Mouse (Mus musculus) forebrain, embryonic 14.5 days (tissue): Measurements from ENCODE around the gene Rxrb. TPM values are rescaled to one million over a fixed set of nuclear protein-coding genes. Genes with fewer than 3 reads are reported as not detected.

Source experiments
- ATAC-seq: fragments of 200-750 bp; cut with Nextera tagmentation; 2 replicates; pipeline ENCODE4 v1.8.0; 2017; ENCODE audit warnings: mild to moderate bottlenecking, moderate library complexity
- DNase-seq: peaks from one replicate; pipeline ENCODE4 v3.0.0-alpha.2; 2015; ENCODE audit warnings: low spot score
- H3K27ac ChIP-seq: fragments of 300-500 bp; sonication (generic); 2 replicates; pipeline ENCODE4 v1.5.1; 2014; ENCODE audit warnings: low read depth, mild to moderate bottlenecking, control low read depth, low read length, moderate library complexity
- H3K27me3 ChIP-seq: fragments of 300-500 bp; sonication (generic); replicated peaks from 2 replicates; pipeline ENCODE4 v1.6.1; 2014; ENCODE audit warnings: low read length, control low read depth, mixed read lengths; ENCODE audit not compliant: control insufficient read depth, insufficient read depth
- H3K36me3 ChIP-seq: fragments of 300-500 bp; sonication (generic); 2 replicates; pipeline ENCODE4 v1.6.1; 2014; ENCODE audit warnings: low read length, control low read depth; ENCODE audit not compliant: control insufficient read depth, insufficient read depth
- H3K4me1 ChIP-seq: fragments of 300-500 bp; sonication (generic); 2 replicates; pipeline ENCODE4 v1.6.1; 2014; ENCODE audit warnings: antibody characterized with exemption, low read length, control low read depth; ENCODE audit not compliant: control insufficient read depth, insufficient read depth
- H3K4me2 ChIP-seq: fragments of 300-500 bp; sonication (generic); 2 replicates; pipeline ENCODE4 v1.6.1; 2014; ENCODE audit warnings: mild to moderate bottlenecking, control low read depth, low read length
- H3K4me3 ChIP-seq: fragments of 300-500 bp; sonication (generic); 2 replicates; pipeline ENCODE4 v1.5.1; 2014; ENCODE audit warnings: low read depth, low read length, control low read depth
- H3K9ac ChIP-seq: fragments of 300-500 bp; sonication (generic); 2 replicates; pipeline ENCODE4 v1.6.1; 2014; ENCODE audit warnings: mild to moderate bottlenecking, low read length, control low read depth, moderate library complexity
- H3K9me3 ChIP-seq: fragments of 300-500 bp; sonication (generic); replicated peaks from 2 replicates; pipeline ENCODE4 v1.6.1; 2016; ENCODE audit warnings: low read length, control low read depth, mixed read lengths; ENCODE audit not compliant: control insufficient read depth
- WGBS: fragments of 180-500 bp; shearing (Covaris S2); extraction: QIAGEN DNeasy Blood & Tissue Kit; methylation state at CpG from one replicate; pipeline ENCODE4 v1.1.7; 2014; 5-methylcytosine and 5-hydroxymethylcytosine counted together
- polyA plus RNA-seq: library from polyadenylated mRNA; unstranded; fragments of >200 nt; fragmentation: Nextera tagmentation; extraction: Ambion mirVana; gene quantifications from 2 replicates; pipeline ENCODE4 v1.2.1, GENCODE M21; 2014

Gene Rxrb
- polyA plus RNA-seq, 1 experiment from 2014 or later: 21.4 TPM

GRCm38 (mm10) chr17:34072091-34072490, 40.5 kb downstream of the Rxrb start:
- no peak for ATAC-seq
- Histone ChIP-seq H3K9ac (no peak overlapping the region), H3K36me3 (no peaks in the 10 kb centered on the region), H3K27ac (no peak overlapping the region), H3K4me3 (no peak overlapping the region), H3K4me1 (no peaks in the 10 kb centered on the region), H3K27me3 (0 out of 2 replicates have a peak, but pooled peaks cover 5% of the 10 kb centered on the region), H3K4me2 (no peak overlapping the region), H3K9me3 (no peaks in the 10 kb centered on the region)
- 79% methylated on average over 5 of the region's 5 CpGs for WGBS
- DNase-seq: no peak

- no peak overlapping the region for H3K4me3 ChIP-seq
- H3K4me2 ChIP-seq: no peak overlapping the region
- 48% methylated on average over 7 of the region's 7 CpGs for WGBS
- no peaks in the 10 kb centered on the region for H3K4me1 ChIP-seq
- H3K36me3 ChIP-seq: no peaks in the 10 kb centered on the region
- DNase-seq (peak; percentile 73), ATAC-seq (no peak)
- no peak overlapping the region for H3K9ac ChIP-seq
- H3K9me3 ChIP-seq: no peaks in the 10 kb centered on the region
- H3K27me3 ChIP-seq: 0 out of 2 replicates have a peak, but pooled peaks cover 9% of the 10 kb centered on the region
- no peak overlapping the region for H3K27ac ChIP-seq
Measured at GRCm38 (mm10) chr17:34075271-34075670, 43.7 kb downstream of the Rxrb start.

- Histone ChIP-seq H3K4me2 (no peak overlapping the region), H3K9ac (no peak overlapping the region), H3K27me3 (0 out of 2 replicates have a peak, but pooled peaks cover 9% of the 10 kb centered on the region), H3K27ac (no peak overlapping the region), H3K36me3 (no peaks in the 10 kb centered on the region), H3K9me3 (no peaks in the 10 kb centered on the region), H3K4me1 (no peaks in the 10 kb centered on the region), H3K4me3 (no peak overlapping the region)
- WGBS: 1% methylated on average over 9 of the region's 9 CpGs
- ATAC-seq (peak; percentile 40; the same call in 1 of the 2 replicates), DNase-seq (peak; percentile 91)
Measured at GRCm38 (mm10) chr17:34077549-34077948, 45.9 kb downstream of the Rxrb start.

GRCm38 (mm10) chr17:34078148-34078547, 46.5 kb downstream of the Rxrb start:
- H3K9ac ChIP-seq: no peak overlapping the region
- no peak overlapping the region for H3K27ac ChIP-seq
- DNase-seq (no peak), ATAC-seq (no peak)
- no peak overlapping the region for H3K4me3 ChIP-seq
- no peaks in the 10 kb centered on the region for H3K36me3 ChIP-seq
- no peak overlapping the region for H3K4me2 ChIP-seq
- H3K4me1 ChIP-seq: peaks cover 3% of the 10 kb centered on the region; the same call in 1 of the 2 replicates
- H3K27me3 ChIP-seq: 0 out of 2 replicates have a peak, but pooled peaks cover 9% of the 10 kb centered on the region
- H3K9me3 ChIP-seq: no peaks in the 10 kb centered on the region
- 50% methylated on average over 4 of the region's 4 CpGs for WGBS

- no peak for ATAC-seq
- no peak overlapping the region for H3K9ac ChIP-seq
- DNase-seq: no peak
- no peaks in the 10 kb centered on the region for H3K9me3 ChIP-seq
- H3K27ac ChIP-seq: no peak overlapping the region
- H3K4me1 ChIP-seq: peaks cover 6% of the 10 kb centered on the region; the same call in 1 of the 2 replicates
- H3K4me2 ChIP-seq: no peak overlapping the region
- H3K4me3 ChIP-seq: no peak overlapping the region
- no peaks in the 10 kb centered on the region for H3K36me3 ChIP-seq
- 0 out of 2 replicates have a peak, but pooled peaks cover 9% of the 10 kb centered on the region for H3K27me3 ChIP-seq
- 89% methylated on average over 11 of the region's 11 CpGs for WGBS
Measured at GRCm38 (mm10) chr17:34079002-34079401, 47.4 kb downstream of the Rxrb start.

GRCm38 (mm10) chr17:34079621-34080020, 48.0 kb downstream of the Rxrb start:
- Histone ChIP-seq H3K27me3 (0 out of 2 replicates have a peak, but pooled peaks cover 9% of the 10 kb centered on the region), H3K4me1 (peaks cover 6% of the 10 kb centered on the region; the same call in 1 of the 2 replicates), H3K27ac (no peak overlapping the region), H3K4me3 (no peak overlapping the region), H3K9me3 (no peaks in the 10 kb centered on the region), H3K4me2 (no peak overlapping the region), H3K36me3 (no peaks in the 10 kb centered on the region), H3K9ac (no peak overlapping the region)
- 26% methylated on average over 5 of the region's 5 CpGs for WGBS
- peak; percentile 78 for DNase-seq
- peak; percentile 81 for ATAC-seq

- Histone ChIP-seq H3K36me3 (no peaks in the 10 kb centered on the region), H3K27ac (no peak overlapping the region), H3K9ac (peak overlapping the region; percentile 17; the same call in 1 of the 2 replicates), H3K4me3 (no peak overlapping the region), H3K27me3 (no peaks in the 10 kb centered on the region), H3K4me1 (peaks cover 6% of the 10 kb centered on the region; the same call in 1 of the 2 replicates), H3K4me2 (no peak overlapping the region), H3K9me3 (no peaks in the 10 kb centered on the region)
- WGBS: under 1% methylated on average over 8 of the region's 8 CpGs
- DNase-seq (peak; percentile 19), ATAC-seq (no peak)
Measured at GRCm38 (mm10) chr17:34083104-34083503, 51.5 kb downstream of the Rxrb start.

- Histone ChIP-seq H3K9ac (no peak overlapping the region), H3K4me1 (peaks cover 6% of the 10 kb centered on the region; the same call in 1 of the 2 replicates), H3K4me2 (no peak overlapping the region), H3K9me3 (no peaks in the 10 kb centered on the region), H3K27ac (no peak overlapping the region), H3K36me3 (no peaks in the 10 kb centered on the region), H3K4me3 (no peak overlapping the region), H3K27me3 (no peaks in the 10 kb centered on the region)
- ATAC-seq: no peak
- DNase-seq: no peak
- 50% methylated on average over 2 of the region's 2 CpGs for WGBS
Measured at GRCm38 (mm10) chr17:34087386-34087785, 55.8 kb downstream of the Rxrb start.
